In genomic region chr16:92443644-92444113, GRCm38 (mm10) we compare ENCODE assay signal across 8 mouse cellular contexts. TPM values are rescaled to one million over a fixed set of nuclear protein-coding genes. Genes with fewer than 3 reads are reported as not detected.
A peak's percentile ranks its signal among the peaks of the same experiment; 100 is the strongest.
DNase-seq lines count a peak whose midpoint lies in the region; ATAC-seq lines count a peak whose summit lies in the region.

No protein-coding gene starts in this region.

- WGBS in kidney, embryonic 16.5 days: 41% methylated on average over 13 of the region's 13 CpGs

- peaks cover 21% of the 10 kb centered on the region for H3K4me1 ChIP-seq in kidney, embryonic 16.5 days (ENCODE audit: insufficient read depth, low read length)

- peak; percentile 62 for ATAC-seq in kidney, embryonic 16.5 days (ENCODE audit: low FRiP score, low TSS enrichment)

- H3K9me3 ChIP-seq in kidney, embryonic 16.5 days (ENCODE audit: low read length): no peaks in the 10 kb centered on the region

- H3K4me2 ChIP-seq in kidney, embryonic 16.5 days (replicated peaks; ENCODE audit: low read depth, low read length): no peak overlapping the region

- no peak overlapping the region; the same call in none of the 2 replicates for H3K9ac ChIP-seq in kidney, embryonic 16.5 days (replicated peaks; ENCODE audit: low read length)

- H3K36me3 ChIP-seq in kidney, embryonic 16.5 days (ENCODE audit: insufficient read depth, low read length): no peaks in the 10 kb centered on the region; the same call in 1 of the 2 replicates

- DNase-seq in spleen, adult 12 weeks (ENCODE audit: low spot score): peak; percentile 14
- DNase-seq in spleen, postnatal 4 days (ENCODE audit: low spot score in 2 of 2): no peak
- DNase-seq in heart, adult 8-10 months (ENCODE audit: low spot score): peak; percentile 78
- DNase-seq in lung, postnatal 14 days: peak; percentile 72
- no peak for DNase-seq in left cerebral cortex, adult 9 months (ENCODE audit: low spot score in 2 of 2)
- DNase-seq in layer of hippocampus, postnatal 36 days: no peak
- DNase-seq in thymus, postnatal 4 days: no peak

- no peaks in the 10 kb centered on the region for H3K27me3 ChIP-seq in kidney, embryonic 16.5 days (ENCODE audit: insufficient read depth, low read length)

- H3K27ac ChIP-seq in kidney, embryonic 16.5 days (ENCODE audit: low read length): peak overlapping the region; percentile 35; the same call in 1 of the 2 replicates

- H3K4me3 ChIP-seq in kidney, embryonic 16.5 days (ENCODE audit: low read length): no peak overlapping the region

RNA-seq across cellular contexts. Expression of gene Rcan1, which starts 27.0 kb away (rescaled TPM):
- total RNA-seq in heart, adult 8-10 months (2022): 100 to 1,000 TPM in 1 of 4 experiments, 10 to 100 TPM in 3; 51.0 to 123 (median 71.2) TPM
- polyA plus RNA-seq in kidney, embryonic 16.5 days (2015; fragmentation: Nextera tagmentation; extraction: Ambion mirVana): 33.4 and 33.9 TPM in 2 replicates
- total RNA-seq in layer of hippocampus, postnatal 36 days (2021): 10 to 100 TPM; 44.8 to 46.5 TPM

RNA-seq across cellular contexts. Expression of gene Clic6, which starts 41.9 kb away (rescaled TPM):
- total RNA-seq in heart, adult 8-10 months (2022): under 1 TPM; 0.34 to 0.63 (median 0.41) TPM
- polyA plus RNA-seq in kidney, embryonic 16.5 days (2015; fragmentation: Nextera tagmentation; extraction: Ambion mirVana): 6.9 and 8.1 TPM in 2 replicates
- total RNA-seq in layer of hippocampus, postnatal 36 days (2021): 1 to 10 TPM in 1 of 2 experiments, under 1 TPM in 1; 1.00 to 3.7 TPM

Comparison
In these comparisons a context has a peak if more than half of its experiments do, and no peak if none do; other contexts are left out.
1. DNase-seq: peak in spleen, adult 12 weeks (single experiment), heart, adult 8-10 months (single experiment) and lung, postnatal 14 days (single experiment); none in spleen, postnatal 4 days (0 of 2), left cerebral cortex, adult 9 months (0 of 2), layer of hippocampus, postnatal 36 days (0 of 2) and thymus, postnatal 4 days (single experiment).